Mouse (Mus musculus): ENCODE results near the gene Lsm8.
"Not testable (repeated sequence)": the region's sequence is repeated elsewhere in the genome, so short reads cannot be mapped to it uniquely, and the experiment has no call there.

Lsm8 gene

GRCm38 (mm10) chr6:18848051-18848701 lies at the start of gene Lsm8:
Gene Lsm8 (plus strand): TSS chr6:18848579.
- in situ Hi-C loops (cut with MboI; ENCODE audit: low sequenced_read_pairs), result no loop called here

GRCm38 (mm10) chr6:18800869-18801511 lies 47.4 kb upstream of the Lsm8 start:
- in situ Hi-C loops (cut with MboI; ENCODE audit: low sequenced_read_pairs), result no loop called here

GRCm38 (mm10) chr6:18812623-18813022 lies 35.8 kb upstream of the Lsm8 start:
- in situ Hi-C loops (cut with MboI; ENCODE audit: low sequenced_read_pairs), result no loop called here

- in situ Hi-C loops (cut with MboI; ENCODE audit: low sequenced_read_pairs), result no loop called here
Observed at GRCm38 (mm10) chr6:18815606-18816005, 32.8 kb upstream of the Lsm8 start.

GRCm38 (mm10) chr6:18819343-18819742 lies 29.0 kb upstream of the Lsm8 start:
- in situ Hi-C loops (cut with MboI; ENCODE audit: low sequenced_read_pairs), result no loop called here

GRCm38 (mm10) chr6:18820246-18820645 lies 28.1 kb upstream of the Lsm8 start:
- in situ Hi-C loops (cut with MboI; ENCODE audit: low sequenced_read_pairs), result no loop called here

- in situ Hi-C loops (cut with MboI; ENCODE audit: low sequenced_read_pairs), result no loop called here
Observed at GRCm38 (mm10) chr6:18822812-18823211, 25.6 kb upstream of the Lsm8 start.

GRCm38 (mm10) chr6:18832958-18833357 lies 15.4 kb upstream of the Lsm8 start:
- in situ Hi-C loops (cut with MboI; ENCODE audit: low sequenced_read_pairs), result no loop called here

GRCm38 (mm10) chr6:18844529-18844928 lies 3.9 kb upstream of the Lsm8 start:
- in situ Hi-C loops (cut with MboI; ENCODE audit: low sequenced_read_pairs), result not testable (repeated sequence)

GRCm38 (mm10) chr6:18845571-18845970 lies 2.8 kb upstream of the Lsm8 start:
- in situ Hi-C loops (cut with MboI; ENCODE audit: low sequenced_read_pairs), result not testable (repeated sequence)

- in situ Hi-C loops (cut with MboI; ENCODE audit: low sequenced_read_pairs), result no loop called here
Observed at GRCm38 (mm10) chr6:18848702-18849061, 303 bp downstream of the Lsm8 start.

- in situ Hi-C loops (cut with MboI; ENCODE audit: low sequenced_read_pairs), result no loop called here
Observed at GRCm38 (mm10) chr6:18855323-18855722, 6.9 kb downstream of the Lsm8 start.

- in situ Hi-C loops (cut with MboI; ENCODE audit: low sequenced_read_pairs), result no loop called here
Observed at GRCm38 (mm10) chr6:18856487-18857078, 8.2 kb downstream of the Lsm8 start.

GRCm38 (mm10) chr6:18866018-18866417 lies 17.6 kb downstream of the Lsm8 start, which contains the start of gene Ankrd7:
Gene Ankrd7 (plus strand): TSS chr6:18866318.
- in situ Hi-C loops (cut with MboI; ENCODE audit: low sequenced_read_pairs), result no loop called here

GRCm38 (mm10) chr6:18889030-18889429 lies 40.7 kb downstream of the Lsm8 start:
- in situ Hi-C loops (cut with MboI; ENCODE audit: low sequenced_read_pairs), result no loop called here

- in situ Hi-C loops (cut with MboI; ENCODE audit: low sequenced_read_pairs), result no loop called here
Observed at GRCm38 (mm10) chr6:18894142-18894541, 45.8 kb downstream of the Lsm8 start.
